ENCODE assay signal across 8 mouse cellular contexts in genomic region chr3:127161998-127162712, GRCm38 (mm10).
A peak's percentile ranks its signal among the peaks of the same experiment; 100 is the strongest.
DNase-seq lines count a peak whose midpoint lies in the region; ATAC-seq lines count a peak whose summit lies in the region.

No protein-coding gene starts in this region.

- H3K27ac ChIP-seq in forebrain, embryonic 10.5 days = peak overlapping the region; percentile 72
- no peak overlapping the region for H3K27ac ChIP-seq in heart, embryonic 14.5 days (replicated peaks in 1 of 2; ENCODE audit: control insufficient read depth in 1 of 2, insufficient read depth in 1 of 2, low read depth in 2 of 2, low read length in 2 of 2)
- no peak overlapping the region for H3K27ac ChIP-seq in liver, embryonic 13.5 days
- no peak overlapping the region for H3K27ac ChIP-seq in neural tube, embryonic 12.5 days

- H3K9me3 ChIP-seq in forebrain, embryonic 10.5 days = no peaks in the 10 kb centered on the region
- H3K9me3 ChIP-seq in heart, embryonic 14.5 days (ENCODE audit: control insufficient read depth, low read length) = no peaks in the 10 kb centered on the region
- H3K9me3 ChIP-seq in liver, embryonic 13.5 days (replicated peaks) = no peaks in the 10 kb centered on the region
- no peaks in the 10 kb centered on the region for H3K9me3 ChIP-seq in neural tube, embryonic 12.5 days

- H3K27me3 ChIP-seq in forebrain, embryonic 10.5 days (ENCODE audit: poor library complexity, severe bottlenecking) = peaks cover 58% of the 10 kb centered on the region
- peaks cover 18% of the 10 kb centered on the region for H3K27me3 ChIP-seq in heart, embryonic 14.5 days (ENCODE audit: control insufficient read depth, insufficient read depth, low read length)
- H3K27me3 ChIP-seq in liver, embryonic 13.5 days = peaks cover 29% of the 10 kb centered on the region
- 0 out of 2 replicates have a peak, but pooled peaks cover 7% of the 10 kb centered on the region for H3K27me3 ChIP-seq in neural tube, embryonic 12.5 days (replicated peaks)

- H3K9ac ChIP-seq in heart, embryonic 14.5 days (ENCODE audit: low read length) = peak overlapping the region; percentile 39
- H3K9ac ChIP-seq in liver, embryonic 13.5 days = peak overlapping the region; percentile 26
- peak overlapping the region; percentile 49 for H3K9ac ChIP-seq in neural tube, embryonic 12.5 days

- ATAC-seq in heart, embryonic 14.5 days (ENCODE audit: insufficient number of reproducible peaks, insufficient read depth, low FRiP score, low read depth) = peak; percentile 64
- peak; percentile 69; the same call in 1 of the 2 replicates for ATAC-seq in liver, embryonic 13.5 days (ENCODE audit: low read depth)
- peak; percentile 82 for ATAC-seq in neural tube, embryonic 12.5 days (ENCODE audit: low FRiP score, low read depth)

- under 1% methylated on average over 41 of the region's 41 CpGs for WGBS in forebrain, embryonic 10.5 days
- under 1% methylated on average over 41 of the region's 41 CpGs for WGBS in heart, embryonic 14.5 days
- WGBS in liver, embryonic 13.5 days (ENCODE audit: insufficient replicate concordance) = 2% methylated on average over 41 of the region's 41 CpGs
- 0% methylated on average over 41 of the region's 41 CpGs for WGBS in neural tube, embryonic 12.5 days

- H3K4me3 ChIP-seq in forebrain, embryonic 10.5 days = peak overlapping the region; percentile 76
- peak overlapping the region; percentile 61 to 65 for H3K4me3 ChIP-seq in heart, embryonic 14.5 days (ENCODE audit: control insufficient read depth in 1 of 2, insufficient read depth in 1 of 2, low read depth in 1 of 2, low read length in 2 of 2)
- H3K4me3 ChIP-seq in liver, embryonic 13.5 days (replicated peaks) = peak overlapping the region; percentile 54
- peak overlapping the region; percentile 47 for H3K4me3 ChIP-seq in neural tube, embryonic 12.5 days

- no peaks in the 10 kb centered on the region for H3K36me3 ChIP-seq in forebrain, embryonic 10.5 days (replicated peaks)
- no peaks in the 10 kb centered on the region for H3K36me3 ChIP-seq in heart, embryonic 14.5 days (ENCODE audit: control insufficient read depth, insufficient read depth, low read length)
- H3K36me3 ChIP-seq in liver, embryonic 13.5 days = no peaks in the 10 kb centered on the region
- H3K36me3 ChIP-seq in neural tube, embryonic 12.5 days = no peaks in the 10 kb centered on the region

- peak overlapping the region; percentile 97 for H3K4me2 ChIP-seq in heart, embryonic 14.5 days (ENCODE audit: low read length)
- peak overlapping the region; percentile 58 for H3K4me2 ChIP-seq in liver, embryonic 13.5 days
- H3K4me2 ChIP-seq in neural tube, embryonic 12.5 days (replicated peaks) = peak overlapping the region; percentile 94

- H3K4me1 ChIP-seq in forebrain, embryonic 10.5 days = peaks cover 18% of the 10 kb centered on the region
- peaks cover 2 to 7% of the 10 kb centered on the region in 2 experiments; a peak in 3 of 4 replicates for H3K4me1 ChIP-seq in heart, embryonic 14.5 days (ENCODE audit: control insufficient read depth in 2 of 2, insufficient read depth in 2 of 2, low read length in 2 of 2)
- no peaks in the 10 kb centered on the region for H3K4me1 ChIP-seq in liver, embryonic 13.5 days (replicated peaks)
- H3K4me1 ChIP-seq in neural tube, embryonic 12.5 days = peaks cover 15% of the 10 kb centered on the region

- DNase-seq in heart, adult 11 months = peak; percentile 94
- no peak for DNase-seq in heart, postnatal 25 days (ENCODE audit: low spot score)
- DNase-seq in forebrain, embryonic 10.5 days (ENCODE audit: extremely low spot score, low spot score) = peak; percentile 69
- peak; percentile 61 to 71 for DNase-seq in kidney, postnatal 25 days
- no peak for DNase-seq in liver, embryonic 13.5 days
- DNase-seq in urinary bladder, postnatal 25 days (ENCODE audit: low spot score) = peak; percentile 25

- intact Hi-C loops in heart, postnatal 25 days (cut with DNase I) = no loop called here

Comparison
In these comparisons a context has a peak if more than half of its experiments do, and no peak if none do; other contexts are left out.
1. DNase-seq: peak in heart, adult 11 months (single experiment), forebrain, embryonic 10.5 days (single experiment), kidney, postnatal 25 days (2 of 2) and urinary bladder, postnatal 25 days (single experiment); none in heart, postnatal 25 days (single experiment) and liver, embryonic 13.5 days (single experiment).
2. Peak in every context shown above with its lines, with median percentiles within 50 percentile points of each other: H3K4me3 ChIP-seq, ATAC-seq, H3K4me2 ChIP-seq and H3K9ac ChIP-seq.